Mouse (Mus musculus): ENCODE data around the gene Olfr975.
"Not testable (repeated sequence)": the region's sequence is repeated elsewhere in the genome, so short reads cannot be mapped to it uniquely, and the experiment has no call there.

Gene Olfr975

GRCm38 (mm10) chr9:39951946-39952345 lies at the start of gene Olfr975:
Gene Olfr975 (minus strand): TSS chr9:39952046.
- DNase-seq (ENCODE audit: low spot score in 2 of 2), result no peak

- no peak for DNase-seq (ENCODE audit: low spot score in 2 of 2)
Observed at GRCm38 (mm10) chr9:39991813-39992212, 40.0 kb upstream of the Olfr975 start, which contains the start of gene Olfr978. Gene Olfr978 (plus strand): TSS chr9:39992113.

GRCm38 (mm10) chr9:39976581-39977145 lies 24.8 kb upstream of the Olfr975 start:
- DNase-seq (ENCODE audit: low spot score in 2 of 2), result not testable (repeated sequence)

GRCm38 (mm10) chr9:39961033-39961432 lies 9.2 kb upstream of the Olfr975 start, which contains the start of gene Olfr976:
Gene Olfr976 (minus strand): TSS chr9:39961133.
- not testable (repeated sequence) for DNase-seq (ENCODE audit: low spot score in 2 of 2)

GRCm38 (mm10) chr9:39937201-39937600 lies 14.6 kb downstream of the Olfr975 start, which contains the start of gene Olfr974:
Gene Olfr974 (plus strand): TSS chr9:39937501.
- DNase-seq (ENCODE audit: low spot score in 2 of 2), result no peak

GRCm38 (mm10) chr9:39928837-39929236 lies 23.0 kb downstream of the Olfr975 start:
- DNase-seq (ENCODE audit: low spot score in 2 of 2), result not testable (repeated sequence)

DNA sequence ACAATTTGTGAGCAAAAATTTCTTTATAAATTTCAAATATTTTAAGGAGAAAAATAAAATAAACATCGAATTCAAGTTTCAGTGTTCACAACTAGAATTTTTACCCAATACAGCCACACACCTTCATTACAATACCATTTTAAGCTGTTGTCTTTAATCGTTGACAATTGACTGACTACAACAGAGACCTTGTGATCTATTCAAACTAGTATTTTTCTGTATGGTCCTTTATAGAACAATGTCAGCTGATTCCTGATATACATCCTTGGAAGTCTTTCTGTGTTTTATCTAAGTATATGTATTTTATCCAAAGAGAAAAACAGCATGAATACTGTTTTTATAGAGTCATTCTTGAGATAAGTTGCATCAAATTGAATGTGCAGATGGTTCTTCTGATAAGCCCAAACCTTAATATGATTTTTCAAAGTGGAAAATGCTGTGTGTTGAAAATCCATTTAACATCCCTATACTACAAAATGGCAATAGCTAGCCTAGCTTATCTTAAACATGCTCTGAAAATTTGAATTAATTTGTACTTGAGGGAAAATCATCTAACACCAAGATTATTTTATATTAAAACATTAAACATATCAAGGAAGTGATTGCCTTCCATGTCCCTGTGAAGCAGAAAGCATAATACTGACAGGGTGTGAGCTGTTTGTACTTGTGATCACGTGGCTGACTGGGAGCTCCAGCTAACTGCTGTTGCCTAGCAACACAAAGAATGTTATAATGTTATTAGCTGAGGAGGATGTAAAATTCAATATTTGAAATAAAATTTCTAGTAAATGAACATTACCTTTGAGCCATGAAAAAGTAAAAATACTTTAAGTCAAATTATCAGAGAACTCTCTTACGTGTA lies 23.6 kb downstream of the Olfr975 start:
- DNase-seq (ENCODE audit: low spot score in 2 of 2), result not testable (repeated sequence)

GRCm38 (mm10) chr9:39909939-39910338 lies 41.9 kb downstream of the Olfr975 start:
- no peak for DNase-seq (ENCODE audit: low spot score in 2 of 2)

GRCm38 (mm10) chr9:39907036-39907435 lies 44.8 kb downstream of the Olfr975 start, which contains the start of gene Olfr229:
Gene Olfr229 (plus strand): TSS chr9:39907336.
- DNase-seq (ENCODE audit: low spot score in 2 of 2), result no peak

DNA sequence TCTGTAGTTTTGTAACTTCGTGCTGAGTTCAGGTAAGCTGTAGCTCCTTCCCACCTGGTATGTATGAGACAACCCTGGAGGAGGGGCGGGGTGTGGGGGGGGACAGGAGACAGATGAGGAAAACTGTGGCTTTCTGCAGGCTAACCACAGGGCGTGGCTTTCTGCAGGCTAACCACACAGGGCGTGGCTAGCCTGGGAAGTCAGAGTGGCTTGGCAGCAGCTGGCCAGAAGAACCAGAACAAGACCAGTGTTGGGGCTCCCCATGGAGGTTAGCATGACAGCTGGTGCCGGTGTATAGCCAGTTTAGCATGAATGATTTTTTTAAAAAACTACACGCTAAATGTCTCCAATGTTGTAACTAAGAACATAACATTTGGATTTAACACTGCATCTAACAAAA lies 46.7 kb downstream of the Olfr975 start:
- no peak for DNase-seq (ENCODE audit: low spot score in 2 of 2)
